Mouse (Mus musculus) neural tube, postnatal 0 days (tissue): ENCODE data around the gene Cd22. TPM values are rescaled to one million over a fixed set of nuclear protein-coding genes. Genes with fewer than 3 reads are reported as not detected.

Source experiments
- polyA plus RNA-seq: library from polyadenylated mRNA; unstranded; fragments of >200 nt; fragmentation: Nextera tagmentation; extraction: Ambion mirVana; gene quantifications from 2 replicates; pipeline ENCODE4 v1.2.1, GENCODE M21; 2015

Gene Cd22
- 0.05 TPM in 1 of 2 replicates, not detected in the other for polyA plus RNA-seq

DNA sequence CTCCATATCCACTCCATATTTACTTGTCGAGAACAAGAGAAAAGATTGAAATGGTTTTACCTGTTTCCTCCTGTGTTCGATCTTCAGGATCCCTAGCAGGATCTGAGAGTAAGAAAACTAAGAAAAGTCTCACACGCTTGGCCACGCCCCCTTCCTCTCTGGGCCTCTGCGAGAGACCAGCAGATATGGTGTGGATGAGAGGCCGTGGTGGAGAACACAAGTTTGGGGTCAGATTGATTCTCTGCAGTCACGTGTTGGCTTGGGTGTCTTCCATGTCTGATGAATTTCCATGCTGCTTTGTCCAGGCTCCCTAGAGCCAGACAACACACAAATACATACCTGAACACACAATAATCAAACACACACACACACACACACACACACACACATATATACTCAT, at the start of gene Cd22:
Gene Cd22, minus strand, starts transcription at position 167 of the 400 bp plus-strand sequence.

DNA sequence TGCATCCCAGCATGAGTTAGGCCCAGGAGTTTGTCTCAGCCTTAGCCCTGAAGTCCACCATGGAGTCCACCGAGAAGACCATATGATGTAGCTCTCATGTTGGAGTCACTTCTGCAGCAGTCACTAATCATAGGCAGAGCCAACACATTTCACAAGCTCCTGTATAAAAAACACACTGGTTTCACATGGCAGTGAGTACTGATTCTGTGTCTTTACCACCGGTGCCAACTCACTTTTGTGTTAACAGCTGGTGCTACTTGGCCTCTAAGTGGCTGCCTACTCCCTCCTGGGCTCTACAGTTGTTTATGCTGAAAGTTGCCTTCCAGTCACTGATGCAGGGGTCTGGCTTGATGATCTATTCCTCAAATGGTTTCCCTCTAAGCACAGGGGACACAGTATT, 44.4 kb upstream of the Cd22 start, which contains the start of gene Hamp2:
Gene Hamp2, minus strand, starts transcription at position 101 of the 400 bp plus-strand sequence.

DNA sequence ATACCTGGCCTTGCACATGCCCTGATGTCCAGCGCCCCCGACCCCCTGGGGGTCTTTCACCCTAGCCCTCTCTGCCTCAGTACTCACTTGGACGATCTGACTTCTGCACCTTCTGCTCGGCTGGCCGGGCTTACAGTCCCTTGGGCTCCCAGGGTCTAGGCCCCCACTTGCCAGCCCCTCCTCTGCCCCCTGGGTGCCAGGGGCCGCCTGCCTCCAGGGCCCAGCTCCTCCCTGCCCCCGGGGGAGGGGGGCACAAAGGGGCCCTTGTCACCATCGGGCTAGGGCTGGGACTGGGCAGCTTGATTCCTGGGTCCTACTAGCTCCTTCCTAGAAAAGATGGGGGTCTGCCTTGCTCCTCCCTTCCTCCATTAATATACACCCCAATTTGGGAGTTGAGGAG, 34.6 kb upstream of the Cd22 start, which contains the start of gene Mag:
Gene Mag, minus strand, starts transcription at position 142 of the 400 bp plus-strand sequence.

DNA sequence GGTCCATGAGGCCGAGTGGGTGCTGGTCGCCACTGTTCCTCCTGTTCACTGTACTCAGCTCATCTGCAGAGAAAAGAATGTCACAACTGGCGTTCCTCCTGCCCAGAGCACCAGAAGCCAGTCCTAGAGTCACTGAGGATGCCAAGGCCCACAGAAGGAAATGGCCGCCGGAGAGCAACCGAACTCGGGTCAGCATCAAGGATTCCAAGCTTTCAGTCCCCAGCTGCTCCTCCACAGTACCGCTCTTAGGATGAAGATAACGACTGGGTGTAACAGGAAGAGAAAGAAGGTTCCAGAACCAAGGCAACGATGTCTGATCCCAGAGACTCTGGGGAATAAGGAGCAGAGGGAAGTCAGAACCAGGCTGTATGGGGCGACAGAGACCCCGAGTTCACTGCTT, 18.7 kb downstream of the Cd22 start, which contains the start of gene Ffar1:
Gene Ffar1, minus strand, starts transcription at position 101 of the 400 bp plus-strand sequence.

DNA sequence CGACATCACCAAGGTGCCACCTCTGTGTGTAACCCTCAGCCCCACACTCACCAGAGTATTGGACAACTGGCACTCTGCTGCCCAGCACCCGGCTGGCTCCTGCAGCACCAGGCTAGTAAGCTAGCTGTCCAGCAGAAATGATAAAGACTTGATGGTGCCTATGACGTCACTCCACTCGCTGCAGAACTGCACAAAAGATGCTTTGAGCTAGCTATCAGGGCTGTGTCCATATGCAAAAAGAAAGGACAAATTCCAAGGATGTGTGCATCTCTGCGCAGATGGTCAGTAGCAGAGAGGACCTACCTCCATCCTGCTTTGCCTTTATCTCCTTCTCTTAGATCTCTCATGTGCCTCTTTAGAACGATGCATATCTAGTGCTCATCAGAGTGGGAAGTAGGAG, 24.1 kb downstream of the Cd22 start, which contains the start of gene Ffar3:
Gene Ffar3, minus strand, starts transcription at position 101 of the 400 bp plus-strand sequence.

DNA sequence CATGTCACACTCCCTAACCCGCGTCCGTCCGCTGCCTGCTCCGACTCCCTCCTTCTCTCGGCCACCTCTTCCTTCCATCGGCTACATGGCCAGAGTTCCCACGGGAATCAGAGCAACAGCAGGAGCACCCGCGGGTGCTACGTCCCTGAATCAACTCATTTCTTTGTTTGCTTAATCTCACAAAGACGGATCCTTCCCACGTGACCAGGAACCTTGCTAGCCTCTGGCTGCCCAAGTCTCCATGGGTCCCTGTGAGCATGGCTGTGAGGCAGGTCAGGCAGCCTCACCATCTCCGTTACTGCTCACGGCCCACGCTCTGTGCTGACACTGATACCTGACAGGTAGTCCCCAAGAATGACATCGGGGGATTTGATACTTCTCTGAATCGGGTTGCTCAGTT, 56.5 kb downstream of the Cd22 start, which contains the start of gene Ffar2:
Gene Ffar2, minus strand, starts transcription at position 101 of the 400 bp plus-strand sequence.

Other genes with a start within 250 kb of the Cd22 start
- 0.14 TPM in 1 of 2 replicates, not detected in the other for gene Etv2, start 244.5 kb downstream of the Cd22 start, polyA plus RNA-seq
- gene Rbm42, start 230.0 kb downstream of the Cd22 start, polyA plus RNA-seq = 120 and 125 TPM in 2 replicates
- 16.8 and 18.2 TPM in 2 replicates for gene Haus5, start 215.3 kb downstream of the Cd22 start, polyA plus RNA-seq
- gene Pmis2, start 208.7 kb downstream of the Cd22 start, polyA plus RNA-seq = not detected in 2 replicates
- not detected in 2 replicates for gene 2200002J24Rik, start 181.4 kb downstream of the Cd22 start, polyA plus RNA-seq
- 6.1 and 6.3 TPM in 2 replicates for gene Atp4a, start 168.1 kb downstream of the Cd22 start, polyA plus RNA-seq
- 359 and 361 TPM in 2 replicates for gene Tmem147, start 150.8 kb downstream of the Cd22 start, polyA plus RNA-seq
- 0.43 and 0.98 TPM in 2 replicates for gene Gapdhs, start 136.7 kb downstream of the Cd22 start, polyA plus RNA-seq
- 3.3 and 3.7 TPM in 2 replicates for gene Sbsn, start 128.9 kb downstream of the Cd22 start, polyA plus RNA-seq
- 5.9 and 7.8 TPM in 2 replicates for gene Dmkn, start 116.6 kb downstream of the Cd22 start, polyA plus RNA-seq
- gene Krtdap, start 92.4 kb downstream of the Cd22 start, polyA plus RNA-seq = 7.9 and 15.2 TPM in 2 replicates
- gene Ffar2, start 56.6 kb downstream of the Cd22 start, polyA plus RNA-seq = 0.37 TPM in 1 of 2 replicates, not detected in the other
- not detected in 2 replicates for gene Ffar3, start 24.2 kb downstream of the Cd22 start, polyA plus RNA-seq
- not detected in 2 replicates for gene Ffar1, start 18.8 kb downstream of the Cd22 start, polyA plus RNA-seq
- 19.5 and 38.7 TPM in 2 replicates for gene Mag, start 34.5 kb upstream of the Cd22 start, polyA plus RNA-seq
- not detected in 2 replicates for gene Hamp2, start 44.3 kb upstream of the Cd22 start, polyA plus RNA-seq
- gene Hamp, start 63.7 kb upstream of the Cd22 start, polyA plus RNA-seq = not detected in 2 replicates
- 28.6 and 34.2 TPM in 2 replicates for gene Usf2, start 76.5 kb upstream of the Cd22 start, polyA plus RNA-seq
- 23.1 and 23.9 TPM in 2 replicates for gene Lsr, start 93.1 kb upstream of the Cd22 start, polyA plus RNA-seq
- gene Fam187b, start 93.4 kb upstream of the Cd22 start, polyA plus RNA-seq = 0.76 and 1.1 TPM in 2 replicates
- 36.9 and 57.9 TPM in 2 replicates for gene Fxyd5, start 162.1 kb upstream of the Cd22 start, polyA plus RNA-seq
- 714 and 730 TPM in 2 replicates for gene Fxyd7, start 171.1 kb upstream of the Cd22 start, polyA plus RNA-seq
- 87.3 and 114 TPM in 2 replicates for gene Fxyd1, start 176.9 kb upstream of the Cd22 start, polyA plus RNA-seq
- gene Lgi4, start 179.0 kb upstream of the Cd22 start, polyA plus RNA-seq = 2.5 and 3.6 TPM in 2 replicates
- gene Fxyd3, start 196.4 kb upstream of the Cd22 start, polyA plus RNA-seq = 3.1 and 3.5 TPM in 2 replicates
- gene Hpn, start 234.9 kb upstream of the Cd22 start, polyA plus RNA-seq = 0.71 and 1.0 TPM in 2 replicates
- gene Scn1b, start 246.7 kb upstream of the Cd22 start, polyA plus RNA-seq = 71.7 and 85.1 TPM in 2 replicates